Mouse (Mus musculus) CH12.LX (cell line): Measurements from ENCODE around the gene Baiap3.

Source experiments
- CTCF ChIP-seq, 2 experiments: IDR thresholded peaks in 1 of 2; conservative IDR thresholded peaks in 1 of 2; 2 replicates each; pipeline ENCODE4 v1.5.1; 2011 to 2012; ENCODE audit warnings: low read depth in 2 of 2, low read length in 2 of 2, improper control_type of control experiment in 1 of 2, inconsistent platforms in 1 of 2, mild to moderate bottlenecking in 1 of 2, moderate library complexity in 1 of 2
- POLR2A ChIP-seq: IDR thresholded peaks from 2 replicates; pipeline ENCODE4 v1.6.1; 2011; ENCODE audit warnings: low read depth, mild to moderate bottlenecking, improper control_type of control experiment, low read length
- SIN3A ChIP-seq: IDR thresholded peaks from 2 replicates; pipeline ENCODE4 v1.6.1; 2012; ENCODE audit warnings: low read length, improper control_type of control experiment, inconsistent platforms
- SMC3 ChIP-seq: IDR thresholded peaks from 2 replicates; pipeline ENCODE4 v1.6.1; 2011; ENCODE audit warnings: low read depth, low read length, improper control_type of control experiment
- TBP ChIP-seq: conservative IDR thresholded peaks from 2 replicates; pipeline ENCODE4 v1.6.1; 2011; ENCODE audit warnings: low read depth, low read length, improper control_type of control experiment
- TCF12 ChIP-seq: IDR thresholded peaks from 2 replicates; pipeline ENCODE4 v1.6.1; 2014; ENCODE audit warnings: low read depth, mild to moderate bottlenecking, inconsistent platforms, low read length, improper control_type of control experiment

DNA sequence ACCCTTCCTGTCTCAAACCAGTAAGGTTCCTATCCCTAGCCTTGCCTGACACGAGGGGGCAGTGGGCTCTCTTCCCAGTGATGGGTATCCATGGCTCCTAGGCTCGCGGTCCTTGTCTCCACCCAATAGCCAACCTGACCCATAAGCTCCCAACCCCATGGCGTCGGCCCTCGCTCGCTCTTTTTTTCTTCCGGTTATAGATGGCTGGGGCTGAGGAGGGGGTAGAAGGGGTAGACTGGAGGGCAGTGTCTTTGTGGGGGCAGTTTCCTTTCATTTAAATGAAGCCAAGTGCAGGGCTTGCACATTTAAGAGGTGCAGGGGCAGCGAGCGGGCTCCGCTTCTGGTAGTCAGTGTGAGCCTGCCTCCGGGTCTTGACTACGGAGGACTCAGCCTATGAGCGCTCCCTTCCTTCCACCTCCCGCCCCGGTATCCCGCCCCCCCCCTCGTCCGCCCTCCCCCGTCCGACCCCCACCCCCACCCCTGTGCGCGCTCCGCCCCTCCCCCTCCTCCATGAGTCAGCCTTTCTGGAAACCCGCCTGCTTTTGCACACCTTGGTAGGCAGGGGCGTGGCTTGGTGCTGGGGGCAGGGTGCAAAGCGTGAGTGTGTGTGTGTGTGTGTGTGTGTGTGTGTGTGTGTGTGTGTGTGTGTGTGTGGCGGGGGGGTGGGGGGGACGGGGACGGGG is 34.2 kb downstream of the Baiap3 start:
- TF ChIP-seq POLR2A (peak; percentile 87), TCF12 (no peak), CTCF (conservative IDR thresholded peaks at IDR 0.05 in 1 of 2, IDR thresholded peaks at IDR 0.05 in 1 of 2; ENCODE audit: low read depth in 2 of 2, low read length in 2 of 2) (no peak), SIN3A (0 out of 2 replicates have a peak, but pooled peaks have one; percentile 73), SMC3 (no peak), TBP (no peak)
